Mouse (Mus musculus) adrenal gland, postnatal 4 days (tissue): ENCODE results near the gene Gm17349. TPM values are rescaled to one million over a fixed set of nuclear protein-coding genes. Genes with fewer than 3 reads are reported as not detected.
"Not testable (repeated sequence)": the region's sequence is repeated elsewhere in the genome, so short reads cannot be mapped to it uniquely, and the experiment has no call there.

Experiments
- DNase-seq, 2 experiments: peaks; one replicate each; pipeline ENCODE4 v3.0.0; 2021 to 2022; ENCODE audit warnings: low spot score in 2 of 2, mixed read lengths in 2 of 2
- long read RNA-seq, 2 experiments: library from polyadenylated mRNA; stranded (forward); transcript quantifications; one replicate each; pipeline ENCODE4 v2.0.0; 2021
- total RNA-seq, 2 experiments: library from RNA; stranded (reverse); gene quantifications; 2 replicates each; pipeline ENCODE4 v1.2.3; 2021

Gm17349 gene
- total RNA-seq: 10 to 100 TPM; 34.8 to 45.6 TPM
- long read RNA-seq, experiment 1: 0 reads
- long read RNA-seq, experiment 2, partial matches to known transcripts: 0 of 25 reads
- long read RNA-seq, experiment 2, other reads (novel, unspliced or antisense): 25 of 25 reads

- no peak for DNase-seq
Observed at GRCm38 (mm10) chr15:99705440-99706048, at the start of gene Gm17349. Gene Gm17349, minus strand, starts transcription at chr15:99705490.

- DNase-seq: no peak
Observed at GRCm38 (mm10) chr15:99754204-99754603, 48.9 kb upstream of the Gm17349 start.

GRCm38 (mm10) chr15:99740229-99740628 lies 34.9 kb upstream of the Gm17349 start:
- DNase-seq: no peak

GRCm38 (mm10) chr15:99736675-99737074 lies 31.4 kb upstream of the Gm17349 start:
- no peak for DNase-seq

GRCm38 (mm10) chr15:99735631-99736030 lies 30.3 kb upstream of the Gm17349 start:
- peak; percentile 100 for DNase-seq

- no peak for DNase-seq
Observed at GRCm38 (mm10) chr15:99733186-99733585, 27.9 kb upstream of the Gm17349 start.

- DNase-seq: no peak
Observed at GRCm38 (mm10) chr15:99731678-99732077, 26.4 kb upstream of the Gm17349 start.

- no peak for DNase-seq
Observed at GRCm38 (mm10) chr15:99731167-99731566, 25.9 kb upstream of the Gm17349 start.

GRCm38 (mm10) chr15:99729056-99729783 lies 23.9 kb upstream of the Gm17349 start:
- no peak for DNase-seq

- DNase-seq: no peak
Observed at GRCm38 (mm10) chr15:99728211-99728610, 22.9 kb upstream of the Gm17349 start.

GRCm38 (mm10) chr15:99727525-99727924 lies 22.2 kb upstream of the Gm17349 start:
- no peak for DNase-seq

- not testable (repeated sequence) for DNase-seq
Observed at GRCm38 (mm10) chr15:99727039-99727438, 21.7 kb upstream of the Gm17349 start.

GRCm38 (mm10) chr15:99726549-99726948 lies 21.3 kb upstream of the Gm17349 start:
- DNase-seq: no peak

GRCm38 (mm10) chr15:99725341-99726155 lies 20.3 kb upstream of the Gm17349 start, which contains the start of gene Cox14:
Gene Cox14, plus strand, starts transcription at chr15:99725618.
- peak; percentile 94 to 95 for DNase-seq

- DNase-seq: peak; percentile 63 to 70
Observed at GRCm38 (mm10) chr15:99724292-99725021, 19.2 kb upstream of the Gm17349 start.

- DNase-seq: peak in 1 of 2 experiments; percentile 72
Observed at GRCm38 (mm10) chr15:99723515-99724291, 18.4 kb upstream of the Gm17349 start.

GRCm38 (mm10) chr15:99723120-99723514 lies 17.8 kb upstream of the Gm17349 start:
- DNase-seq: no peak

- DNase-seq: no peak
Observed at GRCm38 (mm10) chr15:99721921-99722743, 16.8 kb upstream of the Gm17349 start.

GRCm38 (mm10) chr15:99719865-99720264 lies 14.6 kb upstream of the Gm17349 start:
- DNase-seq: no peak
